Mouse (Mus musculus) kidney, adult 8-10 months (tissue): ENCODE data around the gene Pax6.

Experiments used
- DNase-seq, 2 experiments: peaks; one replicate each; pipeline ENCODE4 v3.0.0; 2022

The Pax6 gene

GRCm38 (mm10) chr2:105684991-105685650 is 16.4 kb downstream of the Pax6 start:
- DNase-seq = no peak

GRCm38 (mm10) chr2:105685651-105686050 is 17.0 kb downstream of the Pax6 start:
- no peak for DNase-seq

- DNase-seq = no peak
Measured at GRCm38 (mm10) chr2:105686363-105687316, 17.9 kb downstream of the Pax6 start.

GRCm38 (mm10) chr2:105687317-105687991 is 18.8 kb downstream of the Pax6 start:
- DNase-seq = no peak

GRCm38 (mm10) chr2:105688011-105688410 is 19.3 kb downstream of the Pax6 start:
- DNase-seq = no peak

GRCm38 (mm10) chr2:105688436-105689303 is 20.0 kb downstream of the Pax6 start:
- DNase-seq = no peak

- no peak for DNase-seq
Measured at GRCm38 (mm10) chr2:105689304-105689770, 20.6 kb downstream of the Pax6 start.

- DNase-seq = no peak
Measured at GRCm38 (mm10) chr2:105689771-105690639, 21.3 kb downstream of the Pax6 start.

GRCm38 (mm10) chr2:105691296-105691695 is 22.6 kb downstream of the Pax6 start:
- DNase-seq = no peak

GRCm38 (mm10) chr2:105697741-105698140 is 29.0 kb downstream of the Pax6 start:
- DNase-seq = no peak

- no peak for DNase-seq
Measured at GRCm38 (mm10) chr2:105698631-105699030, 29.9 kb downstream of the Pax6 start.

- DNase-seq = no peak
Measured at GRCm38 (mm10) chr2:105701781-105702180, 33.1 kb downstream of the Pax6 start.

- no peak for DNase-seq
Measured at GRCm38 (mm10) chr2:105702586-105702985, 33.9 kb downstream of the Pax6 start.

GRCm38 (mm10) chr2:105705320-105705719 is 36.6 kb downstream of the Pax6 start:
- no peak for DNase-seq

- no peak for DNase-seq
Measured at GRCm38 (mm10) chr2:105709126-105709525, 40.4 kb downstream of the Pax6 start.

GRCm38 (mm10) chr2:105710511-105710910 is 41.8 kb downstream of the Pax6 start:
- DNase-seq = no peak

- no peak for DNase-seq
Measured at GRCm38 (mm10) chr2:105715409-105716115, 46.9 kb downstream of the Pax6 start.

GRCm38 (mm10) chr2:105726657-105727056 is 58.0 kb downstream of the Pax6 start:
- no peak for DNase-seq

- DNase-seq = no peak
Measured at GRCm38 (mm10) chr2:105730704-105731103, 62.0 kb downstream of the Pax6 start.

- DNase-seq = no peak
Measured at GRCm38 (mm10) chr2:105736166-105736565, 67.5 kb downstream of the Pax6 start.

- DNase-seq = no peak
Measured at GRCm38 (mm10) chr2:105746896-105747295, 78.2 kb downstream of the Pax6 start.
